Mouse (Mus musculus): ENCODE measurements around the gene Plppr3.

GRCm38 (mm10) chr10:79832786-79833181 is 41.6 kb downstream of the Plppr3 start:
- TF ChIP-seq POLR2A (IDR thresholded peaks at IDR 0.05; ENCODE audit: insufficient read length, low read depth): no peak
- no peak for TF ChIP-seq MAX (IDR thresholded peaks at IDR 0.05; ENCODE audit: low read depth)
- TF ChIP-seq POLR2AphosphoS2 (IDR thresholded peaks at IDR 0.05; ENCODE audit: insufficient read length, low read depth): no peak
- TF ChIP-seq CEBPB (IDR thresholded peaks at IDR 0.05; ENCODE audit: insufficient read depth, poor library complexity, severe bottlenecking): no peak
- TF ChIP-seq USF1 (IDR thresholded peaks at IDR 0.05; ENCODE audit: low read depth): no peak
- no peak for TF ChIP-seq TCF12 (IDR thresholded peaks at IDR 0.05; ENCODE audit: insufficient read depth, poor library complexity, severe bottlenecking)
- no peak for TF ChIP-seq E2F4 (IDR thresholded peaks at IDR 0.05; ENCODE audit: insufficient read depth)
- no peak for TF ChIP-seq TCF3 (IDR thresholded peaks at IDR 0.05; ENCODE audit: insufficient read length, low read depth)
- TF ChIP-seq SRF (IDR thresholded peaks at IDR 0.05; ENCODE audit: control insufficient read depth, insufficient read length, low read depth): no peak
- TF ChIP-seq MYOD1 (IDR thresholded peaks at IDR 0.05; ENCODE audit: control insufficient read depth in 1 of 3, insufficient read length in 2 of 3, low read depth in 2 of 3): no peak

Measured in myocyte (in vitro differentiated cells).